Mouse (Mus musculus) midbrain, embryonic 11.5 days (tissue): ENCODE measurements at regions not wholly inside any gene's neighbourhood (a gene's known extent, or its start where the extent isn't known, plus 50 kb on each side); places are given as distances from the start of the nearest gene placed in this dataset.

Experiments
- ATAC-seq: fragments of 200-750 bp; cut with Nextera tagmentation; 2 replicates; pipeline ENCODE4 v1.8.0; 2017; ENCODE audit warnings: moderate TSS enrichment, moderate library complexity; ENCODE audit not compliant: low FRiP score
- DNase-seq: peaks from one replicate; pipeline ENCODE4 v3.0.0; 2015; ENCODE audit warnings: low spot score; ENCODE audit errors: missing footprints
- H3K27ac ChIP-seq: fragments of 300-500 bp; sonication (generic); 2 replicates; pipeline ENCODE4 v1.5.1; 2014; ENCODE audit warnings: low read depth, low read length
- H3K27me3 ChIP-seq: fragments of 300-500 bp; sonication (generic); 2 replicates; pipeline ENCODE4 v1.6.1; 2014; ENCODE audit warnings: mild to moderate bottlenecking, low read length, moderate library complexity, mixed read lengths; ENCODE audit not compliant: control insufficient read depth, insufficient read depth
- H3K36me3 ChIP-seq: fragments of 300-500 bp; sonication (generic); 2 replicates; pipeline ENCODE4 v1.6.1; 2014; ENCODE audit warnings: mild to moderate bottlenecking, low read length, moderate library complexity, mixed read lengths; ENCODE audit not compliant: control insufficient read depth, insufficient read depth
- H3K4me1 ChIP-seq: fragments of 300-500 bp; sonication (generic); 2 replicates; pipeline ENCODE4 v1.6.1; 2014; ENCODE audit warnings: low read length; ENCODE audit not compliant: control insufficient read depth, insufficient read depth
- H3K4me2 ChIP-seq: fragments of 300-500 bp; sonication (generic); 2 replicates; pipeline ENCODE4 v1.6.1; 2014; ENCODE audit warnings: mild to moderate bottlenecking, moderate library complexity
- H3K4me3 ChIP-seq: fragments of 300-500 bp; sonication (generic); 2 replicates; pipeline ENCODE4 v1.5.1; 2014; ENCODE audit warnings: low read depth, low read length
- H3K9ac ChIP-seq: fragments of 300-500 bp; sonication (generic); 2 replicates; pipeline ENCODE4 v1.6.1; 2014; ENCODE audit warnings: low read length
- H3K9me3 ChIP-seq: fragments of 300-500 bp; sonication (generic); 2 replicates; pipeline ENCODE4 v1.6.1; 2016; ENCODE audit warnings: low read length; ENCODE audit not compliant: control insufficient read depth
- WGBS: fragments of 180-500 bp; shearing (Covaris S2); extraction: QIAGEN DNeasy Blood & Tissue Kit; methylation state at CpG from one replicate; pipeline ENCODE4 v1.1.7; 2014; 5-methylcytosine and 5-hydroxymethylcytosine counted together

GRCm38 (mm10) chr17:83937576-83937975 lies 89.8 kb upstream of the Haao start:
- Histone ChIP-seq H3K4me2 (no peak overlapping the region), H3K27ac (no peak overlapping the region), H3K27me3 (no peaks in the 10 kb centered on the region), H3K36me3 (no peaks in the 10 kb centered on the region), H3K9me3 (no peaks in the 10 kb centered on the region), H3K4me1 (peaks cover 15% of the 10 kb centered on the region), H3K4me3 (no peak overlapping the region), H3K9ac (no peak overlapping the region)
- ATAC-seq (no peak), DNase-seq (no peak)
- WGBS: 36% methylated on average over 10 of the region's 10 CpGs

DNA sequence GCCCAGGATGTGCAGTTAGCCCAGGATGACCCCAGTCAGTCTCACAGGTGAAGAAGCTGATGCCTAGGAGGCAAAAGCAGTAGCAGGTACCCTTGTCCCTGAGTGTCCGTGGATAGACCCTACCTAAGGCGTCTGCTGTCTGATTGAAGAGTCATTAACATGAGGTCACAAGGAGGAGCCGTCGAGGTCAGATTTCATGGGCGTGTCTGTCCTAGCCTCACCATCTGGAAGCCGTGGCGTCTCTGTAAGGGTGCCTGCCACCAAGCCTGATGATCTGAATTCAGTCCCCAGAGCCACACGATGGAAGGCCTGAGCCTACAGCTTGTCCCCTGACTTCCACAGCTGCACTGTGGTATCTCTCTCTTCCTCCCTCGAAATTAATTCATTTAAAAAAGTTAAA lies 88.9 kb upstream of the Haao start:
- H3K9me3 ChIP-seq: no peaks in the 10 kb centered on the region
- H3K4me2 ChIP-seq: no peak overlapping the region
- no peak for DNase-seq
- ATAC-seq: no peak
- H3K27ac ChIP-seq: no peak overlapping the region
- no peak overlapping the region for H3K9ac ChIP-seq
- 79% methylated on average over 9 of the region's 9 CpGs for WGBS
- no peak overlapping the region for H3K4me3 ChIP-seq
- H3K4me1 ChIP-seq: peaks cover 15% of the 10 kb centered on the region
- H3K27me3 ChIP-seq: no peaks in the 10 kb centered on the region
- no peaks in the 10 kb centered on the region for H3K36me3 ChIP-seq

- Histone ChIP-seq H3K4me1 (peaks cover 15% of the 10 kb centered on the region), H3K27ac (no peak overlapping the region), H3K4me2 (no peak overlapping the region), H3K9ac (no peak overlapping the region), H3K9me3 (no peaks in the 10 kb centered on the region), H3K36me3 (no peaks in the 10 kb centered on the region), H3K4me3 (no peak overlapping the region), H3K27me3 (no peaks in the 10 kb centered on the region)
- DNase-seq (no peak), ATAC-seq (no peak)
- 84% methylated on average over 1 of the region's 1 CpGs for WGBS
These were observed 88.2 kb upstream of the Haao start for GRCm38 (mm10) chr17:83935969-83936368.

DNA sequence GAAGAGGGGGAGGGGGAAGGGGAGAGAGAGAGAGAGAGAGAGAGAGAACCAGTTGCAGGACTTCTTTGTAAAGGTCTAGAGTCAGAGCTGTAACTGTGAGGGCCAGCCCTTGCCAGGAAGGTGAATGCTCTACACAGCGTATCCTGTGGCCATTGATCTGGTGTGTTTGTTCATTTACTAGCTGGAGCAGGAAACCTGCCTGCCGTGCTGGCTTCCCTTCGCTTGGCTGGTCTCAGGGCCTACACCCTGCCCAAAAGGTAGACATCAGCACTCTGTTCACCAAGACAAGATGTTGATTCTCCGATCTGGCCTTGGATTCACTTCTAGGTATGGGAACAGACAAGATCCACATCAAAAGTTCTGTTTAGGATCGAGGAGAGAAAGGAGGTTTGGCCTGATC lies 87.5 kb upstream of the Haao start:
- H3K27ac ChIP-seq: no peak overlapping the region
- no peak overlapping the region for H3K4me2 ChIP-seq
- H3K9me3 ChIP-seq: no peaks in the 10 kb centered on the region
- H3K4me3 ChIP-seq: no peak overlapping the region
- no peak for DNase-seq
- H3K36me3 ChIP-seq: no peaks in the 10 kb centered on the region
- H3K27me3 ChIP-seq: no peaks in the 10 kb centered on the region
- ATAC-seq: no peak
- peaks cover 15% of the 10 kb centered on the region for H3K4me1 ChIP-seq
- WGBS: 90% methylated on average over 5 of the region's 5 CpGs
- no peak overlapping the region for H3K9ac ChIP-seq

- Histone ChIP-seq H3K36me3 (no peaks in the 10 kb centered on the region), H3K27me3 (no peaks in the 10 kb centered on the region), H3K9me3 (no peaks in the 10 kb centered on the region), H3K4me3 (no peak overlapping the region), H3K4me2 (no peak overlapping the region), H3K27ac (no peak overlapping the region), H3K4me1 (peaks cover 11% of the 10 kb centered on the region), H3K9ac (no peak overlapping the region)
- ATAC-seq (no peak), DNase-seq (no peak)
- WGBS: 85% methylated on average over 10 of the region's 10 CpGs
These were observed 86.0 kb upstream of the Haao start for GRCm38 (mm10) chr17:83933743-83934142.

- no peak overlapping the region for H3K27ac ChIP-seq
- WGBS: 81% methylated on average over 5 of the region's 5 CpGs
These were observed 82.6 kb upstream of the Haao start for GRCm38 (mm10) chr17:83930401-83930800.

DNA sequence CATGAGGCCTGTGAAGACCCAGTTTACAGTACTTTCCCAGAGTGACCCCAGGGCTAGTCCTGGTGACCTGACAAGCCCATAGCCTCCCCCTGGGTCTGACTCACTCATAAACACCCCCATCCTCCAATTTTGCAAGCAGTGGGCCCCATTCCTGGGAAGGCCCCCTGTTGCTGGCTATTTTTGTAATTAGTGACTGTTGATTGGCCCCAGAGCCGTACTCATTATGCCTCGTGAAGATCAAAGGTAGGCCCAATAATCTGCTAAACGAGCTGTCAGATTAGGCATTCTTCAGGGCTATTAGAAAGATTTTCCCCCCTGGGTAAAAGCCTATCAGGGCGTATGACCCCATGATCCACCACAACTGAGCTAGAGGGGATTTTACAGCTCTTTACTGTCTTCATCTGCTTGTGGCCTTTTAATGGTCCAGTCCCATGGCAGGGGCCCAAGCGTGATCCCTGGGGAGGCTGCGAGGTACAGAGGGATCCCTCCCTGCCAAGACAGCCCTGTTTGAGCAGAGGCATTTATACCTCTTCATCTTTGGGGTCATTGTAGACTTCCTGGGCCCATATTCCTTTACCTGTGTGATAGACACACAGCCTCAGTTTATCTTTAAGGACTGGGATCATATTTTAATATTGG lies 80.1 kb upstream of the Haao start:
- Histone ChIP-seq H3K4me2 (no peak overlapping the region), H3K9ac (no peak overlapping the region), H3K27me3 (no peaks in the 10 kb centered on the region), H3K4me3 (no peak overlapping the region), H3K27ac (no peak overlapping the region), H3K4me1 (no peaks in the 10 kb centered on the region), H3K36me3 (no peaks in the 10 kb centered on the region), H3K9me3 (no peaks in the 10 kb centered on the region)
- ATAC-seq (no peak), DNase-seq (no peak)
- 25% methylated on average over 6 of the region's 6 CpGs for WGBS

More at GRCm38 (mm10) chr17:83930401-83930800, 82.6 kb upstream of the Haao start:
- Histone ChIP-seq H3K36me3 (no peaks in the 10 kb centered on the region), H3K4me1 (no peaks in the 10 kb centered on the region), H3K4me3 (no peak overlapping the region), H3K9me3 (no peaks in the 10 kb centered on the region), H3K4me2 (no peak overlapping the region), H3K9ac (no peak overlapping the region), H3K27me3 (no peaks in the 10 kb centered on the region)
- DNase-seq (no peak), ATAC-seq (no peak)

GRCm38 (mm10) chr17:83924259-83924922 lies 76.6 kb upstream of the Haao start:
- Histone ChIP-seq H3K9ac (no peak overlapping the region), H3K4me3 (no peak overlapping the region), H3K27ac (no peak overlapping the region), H3K9me3 (no peaks in the 10 kb centered on the region), H3K27me3 (no peaks in the 10 kb centered on the region), H3K4me1 (no peaks in the 10 kb centered on the region), H3K4me2 (no peak overlapping the region), H3K36me3 (no peaks in the 10 kb centered on the region)
- WGBS: 76% methylated on average over 16 of the region's 16 CpGs
- DNase-seq: no peak
- ATAC-seq: no peak

DNA sequence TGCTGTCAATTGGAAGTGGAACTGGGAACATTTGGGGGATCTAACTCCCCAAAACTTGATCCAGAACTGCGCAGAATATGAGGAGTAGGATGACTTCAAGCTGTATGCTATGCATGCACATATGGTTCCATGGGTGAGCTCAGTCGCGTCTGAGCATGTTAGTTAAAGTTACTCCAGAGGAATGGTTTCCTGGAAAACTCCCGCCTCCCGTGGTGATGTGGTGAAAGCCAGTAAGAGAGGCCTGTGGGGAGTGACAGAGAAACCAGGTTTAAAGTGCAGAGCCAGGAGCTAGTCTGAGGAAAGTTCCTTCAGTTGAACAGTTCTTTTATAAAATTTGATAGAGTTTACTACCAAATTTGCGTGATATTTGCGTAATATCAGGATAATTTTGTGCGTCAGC lies 73.1 kb upstream of the Haao start:
- 76% methylated on average over 8 of the region's 8 CpGs for WGBS
- H3K4me2 ChIP-seq: no peak overlapping the region
- no peaks in the 10 kb centered on the region for H3K27me3 ChIP-seq
- no peak overlapping the region for H3K27ac ChIP-seq
- H3K4me3 ChIP-seq: no peak overlapping the region
- no peak overlapping the region for H3K9ac ChIP-seq
- no peaks in the 10 kb centered on the region for H3K4me1 ChIP-seq
- DNase-seq (no peak), ATAC-seq (no peak)
- H3K9me3 ChIP-seq: no peaks in the 10 kb centered on the region
- H3K36me3 ChIP-seq: no peaks in the 10 kb centered on the region
